Mouse (Mus musculus) liver, embryonic 18 days (tissue): ENCODE measurements around the gene Gnat2. TPM values are rescaled to one million over a fixed set of nuclear protein-coding genes. Genes with fewer than 3 reads are reported as not detected.

Experiments used
- polyA plus RNA-seq: library from polyadenylated mRNA; depleted of rRNA; stranded (reverse); fragments of >200 nt; gene quantifications from 2 replicates; pipeline ENCODE4 v1.2.3, GENCODE M21; 2012; rRNA removed

Gene Gnat2
- 1.5 and 1.9 TPM in 2 replicates for polyA plus RNA-seq

GRCm38 (mm10) chr3:108092536-108093115 is at the start of gene Gnat2:
Gene Gnat2 (plus strand): TSS chr3:108092789.

DNA sequence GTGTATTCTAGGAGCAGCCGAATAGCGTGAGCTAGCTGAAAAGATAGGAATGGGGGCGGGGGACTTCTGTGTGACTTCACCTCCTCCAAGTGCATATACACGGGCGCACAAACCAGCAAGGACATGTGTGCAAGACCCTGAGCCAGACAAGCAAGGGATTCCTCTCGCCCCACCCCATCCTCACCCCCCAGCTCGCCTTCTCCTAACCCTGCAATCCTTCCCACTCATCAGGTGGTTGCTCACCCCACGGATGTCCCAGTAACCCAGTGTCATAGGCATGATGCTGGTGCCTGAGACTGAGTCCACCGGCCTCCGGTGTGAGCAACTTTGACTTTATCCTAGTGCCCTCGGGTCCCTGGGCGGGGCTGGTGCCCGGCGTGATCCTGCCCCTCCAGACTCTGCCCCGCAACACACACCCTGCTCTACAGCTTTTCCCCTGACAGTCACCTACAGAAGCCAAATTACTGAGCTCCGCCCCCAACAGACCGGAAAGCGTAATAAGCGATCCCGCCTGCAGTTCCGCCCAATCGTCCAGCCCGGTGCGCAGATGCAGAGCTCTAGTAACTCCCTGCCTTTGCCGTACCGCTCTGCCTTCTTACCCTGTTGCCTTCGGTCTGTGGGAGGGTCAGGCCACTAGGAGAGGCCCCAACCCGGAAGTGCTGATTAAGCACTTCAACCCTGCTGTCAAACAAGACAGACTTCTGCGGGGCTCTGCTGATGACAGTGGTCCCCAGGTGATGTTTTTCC is 48.0 kb upstream of the Gnat2 start, which contains the start of gene Gstm4:
Gstm4 (minus strand) TSS at position 501 of the 747 bp plus-strand sequence.

DNA sequence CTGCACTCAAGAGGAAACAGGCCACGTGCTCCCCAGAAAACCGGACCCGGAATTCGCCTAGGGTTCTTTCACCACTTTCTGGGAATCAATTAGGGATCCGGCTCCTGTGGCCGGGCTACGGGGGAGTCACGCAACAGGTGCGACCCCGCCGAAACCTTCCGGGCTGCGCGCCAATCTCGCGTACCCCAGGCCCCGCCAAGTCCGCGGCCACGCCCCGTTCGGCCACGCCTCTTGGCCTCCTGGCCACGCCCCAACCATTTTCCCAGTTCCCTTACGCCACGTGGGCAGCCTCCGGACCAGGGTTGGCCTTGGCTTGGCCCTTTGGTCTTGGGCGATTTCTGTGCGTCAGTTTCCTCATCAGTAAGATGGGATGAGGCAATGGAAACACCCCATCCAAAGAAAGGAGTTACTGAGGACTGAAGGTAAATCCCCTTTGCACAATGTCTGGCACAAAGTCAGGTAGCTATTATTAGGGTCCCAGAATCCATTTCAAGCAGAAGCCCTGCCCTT is 6.1 kb upstream of the Gnat2 start, which contains the start of gene Ampd2:
Ampd2 (minus strand) TSS at position 182 of the 510 bp plus-strand sequence.

GRCm38 (mm10) chr3:108145534-108146445 is 53.2 kb downstream of the Gnat2 start, which contains the start of gene Gnai3:
Gene Gnai3 (minus strand): TSS chr3:108146146.

Other genes starting within 250 kb of the Gnat2 start
- gene Eps8l3, start 215.6 kb upstream of the Gnat2 start, polyA plus RNA-seq: 0.01 and 0.25 TPM in 2 replicates
- 90.3 and 108 TPM in 2 replicates for gene Gstm5, start 197.0 kb upstream of the Gnat2 start, polyA plus RNA-seq
- gene Gstm7, start 161.0 kb upstream of the Gnat2 start, polyA plus RNA-seq: 77.7 and 99.4 TPM in 2 replicates
- 12.9 and 18.0 TPM in 2 replicates for gene Gstm6, start 149.0 kb upstream of the Gnat2 start, polyA plus RNA-seq
- gene Gstm3, start 123.5 kb upstream of the Gnat2 start, polyA plus RNA-seq: 1.7 and 3.1 TPM in 2 replicates
- gene Gstm2, start 106.3 kb upstream of the Gnat2 start, polyA plus RNA-seq: 13.2 and 19.6 TPM in 2 replicates
- gene Gstm1, start 74.8 kb upstream of the Gnat2 start, polyA plus RNA-seq: 165 and 175 TPM in 2 replicates
- gene Gstm4, start 47.9 kb upstream of the Gnat2 start, polyA plus RNA-seq: 11.0 and 14.0 TPM in 2 replicates
- gene Ampd2, start 6.1 kb upstream of the Gnat2 start, polyA plus RNA-seq: 41.3 and 56.1 TPM in 2 replicates
- gene Gnai3, start 53.4 kb downstream of the Gnat2 start, polyA plus RNA-seq: 36.8 and 37.1 TPM in 2 replicates
- 0.01 TPM in 1 of 2 replicates, not detected in the other for gene Gpr61, start 62.1 kb downstream of the Gnat2 start, polyA plus RNA-seq
- gene Amigo1, start 93.5 kb downstream of the Gnat2 start, polyA plus RNA-seq: 1.9 and 2.2 TPM in 2 replicates
- gene Cyb561d1, start 108.4 kb downstream of the Gnat2 start, polyA plus RNA-seq: 1.8 and 1.9 TPM in 2 replicates
- 1.6 and 1.9 TPM in 2 replicates for gene Atxn7l2, start 118.1 kb downstream of the Gnat2 start, polyA plus RNA-seq
- gene Sypl2, start 133.9 kb downstream of the Gnat2 start, polyA plus RNA-seq: 0.03 and 0.06 TPM in 2 replicates
- 69.8 and 80.8 TPM in 2 replicates for gene Psma5, start 164.1 kb downstream of the Gnat2 start, polyA plus RNA-seq
- gene Sort1, start 191.3 kb downstream of the Gnat2 start, polyA plus RNA-seq: 10.5 and 12.8 TPM in 2 replicates